Mouse (Mus musculus): ENCODE results near the gene Tpra1. TPM values are rescaled to one million over a fixed set of nuclear protein-coding genes. Genes with fewer than 3 reads are reported as not detected.

The Tpra1 gene
- total RNA-seq (2021): 10 to 100 TPM; 38.8 to 47.5 TPM
- long read RNA-seq, transcript Tpra1-201 (12 exons, 1,820 nt): major isoform, 5 of 13 reads
- long read RNA-seq, partial matches to known transcripts: 2 of 13 reads
- long read RNA-seq, other reads (novel, unspliced or antisense): 6 of 13 reads

- DNase-seq (ENCODE audit: low spot score in 2 of 2): peak; percentile 91 to 94
These were observed at the start of gene Tpra1 for GRCm38 (mm10) chr6:88901947-88902820. Gene Tpra1 (plus strand): TSS chr6:88902251.

GRCm38 (mm10) chr6:88854509-88854908, 47.5 kb upstream of the Tpra1 start:
- DNase-seq (ENCODE audit: low spot score in 2 of 2): no peak

GRCm38 (mm10) chr6:88855636-88856035, 46.4 kb upstream of the Tpra1 start:
- peak; percentile 59 to 74 for DNase-seq (ENCODE audit: low spot score in 2 of 2)

- DNase-seq (ENCODE audit: low spot score in 2 of 2): no peak
These were observed 44.8 kb upstream of the Tpra1 start for GRCm38 (mm10) chr6:88857249-88857648.

GRCm38 (mm10) chr6:88857830-88858229, 44.2 kb upstream of the Tpra1 start:
- DNase-seq (ENCODE audit: low spot score in 2 of 2): no peak

GRCm38 (mm10) chr6:88858341-88858740, 43.7 kb upstream of the Tpra1 start:
- no peak for DNase-seq (ENCODE audit: low spot score in 2 of 2)

GRCm38 (mm10) chr6:88860914-88861313, 41.1 kb upstream of the Tpra1 start:
- DNase-seq (ENCODE audit: low spot score in 2 of 2): peak in 1 of 2 experiments; percentile 42

- DNase-seq (ENCODE audit: low spot score in 2 of 2): no peak
These were observed 36.3 kb upstream of the Tpra1 start for GRCm38 (mm10) chr6:88865704-88866103.

- no peak for DNase-seq (ENCODE audit: low spot score in 2 of 2)
These were observed 32.6 kb upstream of the Tpra1 start for GRCm38 (mm10) chr6:88869459-88869858.

GRCm38 (mm10) chr6:88870594-88870993, 31.5 kb upstream of the Tpra1 start:
- peak in 1 of 2 experiments; percentile 52 for DNase-seq (ENCODE audit: low spot score in 2 of 2)

GRCm38 (mm10) chr6:88871546-88871945, 30.5 kb upstream of the Tpra1 start:
- peak; percentile 61 to 71 for DNase-seq (ENCODE audit: low spot score in 2 of 2)

GRCm38 (mm10) chr6:88872811-88873210, 29.2 kb upstream of the Tpra1 start:
- DNase-seq (ENCODE audit: low spot score in 2 of 2): no peak

GRCm38 (mm10) chr6:88873965-88874867, 27.8 kb upstream of the Tpra1 start:
- DNase-seq (ENCODE audit: low spot score in 2 of 2): peak; percentile 50 to 55

GRCm38 (mm10) chr6:88874868-88875508, 27.1 kb upstream of the Tpra1 start, which contains the start of gene Podxl2:
Gene Podxl2 (minus strand): TSS chr6:88875044.
- DNase-seq (ENCODE audit: low spot score in 2 of 2): peak; percentile 83 to 91

- no peak for DNase-seq (ENCODE audit: low spot score in 2 of 2)
These were observed 22.6 kb upstream of the Tpra1 start for GRCm38 (mm10) chr6:88879471-88879870.

- no peak for DNase-seq (ENCODE audit: low spot score in 2 of 2)
These were observed 20.7 kb upstream of the Tpra1 start for GRCm38 (mm10) chr6:88881334-88881733.

- DNase-seq (ENCODE audit: low spot score in 2 of 2): no peak
These were observed 17.9 kb upstream of the Tpra1 start for GRCm38 (mm10) chr6:88884195-88884594.

GRCm38 (mm10) chr6:88884690-88885089, 17.4 kb upstream of the Tpra1 start:
- DNase-seq (ENCODE audit: low spot score in 2 of 2): no peak

- DNase-seq (ENCODE audit: low spot score in 2 of 2): no peak
These were observed 16.2 kb upstream of the Tpra1 start for GRCm38 (mm10) chr6:88885644-88886416.

GRCm38 (mm10) chr6:88886417-88886967, 15.6 kb upstream of the Tpra1 start:
- DNase-seq (ENCODE audit: low spot score in 2 of 2): no peak

Data from layer of hippocampus, postnatal 10 days (tissue).